Mouse (Mus musculus): ENCODE data around the gene Fscn3. TPM values are rescaled to one million over a fixed set of nuclear protein-coding genes. Genes with fewer than 3 reads are reported as not detected.

Gene Fscn3
- polyA plus RNA-seq, 1 experiment from 2014 or later, result not detected

- Histone ChIP-seq H3K4me3 (no peak overlapping the region), H3K9me3 (no peaks in the 10 kb centered on the region), H3K36me3 (peaks cover 6% of the 10 kb centered on the region), H3K27me3 (ENCODE audit: insufficient read depth, poor library complexity, severe bottlenecking) (no peaks in the 10 kb centered on the region), H3K27ac (no peak overlapping the region), H3K4me1 (no peaks in the 10 kb centered on the region)
- 62% methylated on average over 6 of the region's 6 CpGs for WGBS
- no peak for DNase-seq (ENCODE audit: low spot score)
Measured at GRCm38 (mm10) chr6:28431538-28431855, 3.9 kb downstream of the Fscn3 start.

GRCm38 (mm10) chr6:28447937-28448336 is 20.3 kb downstream of the Fscn3 start:
- Histone ChIP-seq H3K27me3 (ENCODE audit: insufficient read depth, poor library complexity, severe bottlenecking) (peaks cover 40% of the 10 kb centered on the region), H3K4me3 (no peak overlapping the region), H3K9me3 (no peaks in the 10 kb centered on the region), H3K36me3 (no peaks in the 10 kb centered on the region), H3K4me1 (no peaks in the 10 kb centered on the region), H3K27ac (no peak overlapping the region)
- no peak for DNase-seq (ENCODE audit: low spot score)
- 78% methylated on average over 7 of the region's 7 CpGs for WGBS

DNA sequence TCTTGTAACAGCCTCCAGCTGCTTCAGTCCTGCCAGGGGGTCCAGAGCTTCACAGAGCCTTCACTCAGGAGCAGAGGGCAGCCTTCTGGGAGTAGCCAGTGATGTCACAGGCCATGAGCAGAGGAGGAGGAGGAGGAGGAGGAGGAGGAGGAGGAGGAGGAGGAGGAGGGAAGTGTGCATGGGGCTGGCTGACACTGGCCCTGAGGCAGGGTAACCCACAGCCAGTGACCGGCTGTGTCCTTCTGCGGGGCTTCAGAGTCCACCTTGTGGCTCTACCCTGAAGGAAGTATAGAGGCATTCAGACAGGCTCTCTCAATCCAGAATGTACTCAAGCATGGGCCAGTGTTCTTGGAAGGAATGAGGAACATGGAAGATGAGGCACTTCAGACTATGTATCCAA is 21.7 kb downstream of the Fscn3 start, which contains the start of gene Pax4:
Gene Pax4 (minus strand): TSS at position 101 of the 400 bp plus-strand sequence.
- Histone ChIP-seq H3K4me1 (no peaks in the 10 kb centered on the region), H3K27ac (no peak within 1 kb of the TSS), H3K9me3 (no peaks in the 10 kb centered on the region), H3K27me3 (ENCODE audit: insufficient read depth, poor library complexity, severe bottlenecking) (peaks cover 44% of the 10 kb centered on the region), H3K36me3 (no peaks in the 10 kb centered on the region), H3K4me3 (no peak within 1 kb of the TSS)
- WGBS, result 83% methylated on average over 2 of the region's 2 CpGs
- no peak for DNase-seq (ENCODE audit: low spot score)

DNA sequence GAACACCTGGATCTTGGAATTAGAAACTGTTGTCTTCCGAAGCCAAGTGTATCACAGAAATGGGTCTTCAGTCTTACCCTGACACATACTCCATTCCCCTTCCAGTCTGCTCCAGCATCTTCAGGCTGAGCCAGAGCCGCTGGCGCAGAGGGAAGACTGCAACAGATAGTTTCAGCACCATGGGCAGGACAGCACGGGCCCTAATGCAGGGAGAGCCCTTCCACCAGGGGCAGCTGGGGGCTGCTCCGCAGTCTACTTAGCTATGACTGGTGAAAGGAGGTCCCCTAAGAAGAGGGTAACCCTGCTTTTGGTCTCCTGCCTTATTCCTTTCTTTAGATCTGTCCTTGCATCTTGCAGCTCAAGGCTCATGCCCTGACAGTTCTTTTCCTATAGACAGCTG is 22.9 kb downstream of the Fscn3 start:
- Histone ChIP-seq H3K4me1 (no peaks in the 10 kb centered on the region), H3K4me3 (no peak overlapping the region), H3K27ac (no peak overlapping the region), H3K9me3 (no peaks in the 10 kb centered on the region), H3K27me3 (ENCODE audit: insufficient read depth, poor library complexity, severe bottlenecking) (peaks cover 44% of the 10 kb centered on the region), H3K36me3 (no peaks in the 10 kb centered on the region)
- WGBS, result 9% methylated on average over 5 of the region's 5 CpGs
- DNase-seq (ENCODE audit: low spot score), result no peak

DNA sequence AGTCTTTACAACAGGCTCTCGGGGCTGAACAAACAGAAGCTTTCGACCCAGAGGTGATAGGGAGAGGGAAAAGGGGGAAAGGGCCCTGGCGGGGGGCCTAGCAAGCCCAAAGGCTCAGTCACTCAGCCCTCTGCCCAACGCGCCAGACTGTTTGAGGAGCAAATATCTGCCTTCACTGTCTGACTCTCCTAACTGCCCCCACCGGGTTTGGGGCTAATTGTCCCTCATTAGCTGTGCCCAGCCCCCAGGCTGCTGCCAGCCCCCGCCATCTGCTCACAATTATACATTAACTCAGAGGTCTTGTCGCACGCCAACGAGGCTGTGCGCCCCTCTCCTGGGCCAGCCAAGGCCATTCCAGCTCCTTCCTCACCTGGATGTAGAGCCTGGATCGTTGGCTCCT is 23.4 kb downstream of the Fscn3 start:
- no peak for DNase-seq (ENCODE audit: low spot score)
- H3K27ac ChIP-seq, result no peak overlapping the region
- no peaks in the 10 kb centered on the region for H3K36me3 ChIP-seq
- H3K9me3 ChIP-seq, result no peaks in the 10 kb centered on the region
- H3K4me1 ChIP-seq, result no peaks in the 10 kb centered on the region
- H3K4me3 ChIP-seq, result no peak overlapping the region
- 1% methylated on average over 12 of the region's 12 CpGs for WGBS
- H3K27me3 ChIP-seq (ENCODE audit: insufficient read depth, poor library complexity, severe bottlenecking), result peaks cover 44% of the 10 kb centered on the region

DNA sequence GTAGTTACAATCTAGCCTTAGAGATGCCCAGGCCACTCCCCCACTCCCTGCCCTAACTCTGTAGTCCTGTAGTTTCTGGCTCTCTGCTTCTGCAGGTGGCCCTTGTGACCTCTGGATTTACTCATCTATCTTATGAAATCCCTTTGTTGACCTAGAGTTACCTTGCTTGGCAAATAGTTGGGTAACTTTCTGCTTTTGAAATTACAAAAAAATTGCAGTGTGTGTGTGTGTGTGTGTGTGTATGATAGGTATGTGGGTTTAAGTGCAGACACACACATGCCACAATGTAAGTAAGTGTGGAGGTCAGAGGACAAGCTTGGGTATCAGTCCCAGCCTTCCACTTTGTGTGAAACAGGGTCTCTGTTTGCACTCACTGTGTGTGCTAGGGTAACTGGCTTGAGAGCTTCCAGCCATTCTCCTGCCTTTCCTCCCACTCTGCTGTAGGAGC is 31.7 kb downstream of the Fscn3 start:
- Histone ChIP-seq H3K27me3 (ENCODE audit: insufficient read depth, poor library complexity, severe bottlenecking) (no peaks in the 10 kb centered on the region), H3K36me3 (no peaks in the 10 kb centered on the region), H3K9me3 (no peaks in the 10 kb centered on the region), H3K4me3 (no peak overlapping the region), H3K4me1 (no peaks in the 10 kb centered on the region), H3K27ac (no peak overlapping the region)
- no peak for DNase-seq (ENCODE audit: low spot score)

DNA sequence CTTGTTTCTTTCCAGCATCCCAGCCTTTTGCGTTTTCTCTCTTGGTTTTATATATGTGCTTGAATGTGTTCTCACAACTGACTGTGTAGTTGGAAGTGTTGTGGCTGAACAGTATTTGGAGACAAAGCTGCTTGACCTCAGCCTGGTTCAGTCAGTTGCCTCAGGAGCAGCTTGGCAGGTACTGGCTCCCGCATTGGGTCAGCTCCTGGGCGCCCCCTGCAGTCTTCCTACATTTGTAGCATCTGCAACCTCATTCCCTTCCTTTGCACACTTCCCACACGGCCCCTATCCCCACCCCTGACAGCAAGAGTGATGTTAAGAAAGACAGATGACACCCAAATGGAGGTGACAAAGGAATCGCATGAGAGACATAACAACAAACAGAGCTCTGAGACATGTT is 32.9 kb downstream of the Fscn3 start:
- H3K4me3 ChIP-seq, result no peak overlapping the region
- DNase-seq (ENCODE audit: low spot score), result peak; percentile 83
- 4% methylated on average over 5 of the region's 5 CpGs for WGBS

GRCm38 (mm10) chr6:28464630-28465029 is 37.0 kb downstream of the Fscn3 start:
- DNase-seq (ENCODE audit: low spot score), result no peak
- Histone ChIP-seq H3K4me3 (no peak overlapping the region), H3K9me3 (no peaks in the 10 kb centered on the region), H3K27me3 (ENCODE audit: insufficient read depth, poor library complexity, severe bottlenecking) (no peaks in the 10 kb centered on the region), H3K4me1 (no peaks in the 10 kb centered on the region), H3K27ac (no peak overlapping the region), H3K36me3 (no peaks in the 10 kb centered on the region)
- WGBS, result 50% methylated on average over 6 of the region's 6 CpGs

More for the DNA sequence above, 32.9 kb downstream of the Fscn3 start:
- Histone ChIP-seq H3K27me3 (ENCODE audit: insufficient read depth, poor library complexity, severe bottlenecking) (no peaks in the 10 kb centered on the region), H3K27ac (no peak overlapping the region), H3K9me3 (no peaks in the 10 kb centered on the region), H3K4me1 (no peaks in the 10 kb centered on the region), H3K36me3 (no peaks in the 10 kb centered on the region)

DNA sequence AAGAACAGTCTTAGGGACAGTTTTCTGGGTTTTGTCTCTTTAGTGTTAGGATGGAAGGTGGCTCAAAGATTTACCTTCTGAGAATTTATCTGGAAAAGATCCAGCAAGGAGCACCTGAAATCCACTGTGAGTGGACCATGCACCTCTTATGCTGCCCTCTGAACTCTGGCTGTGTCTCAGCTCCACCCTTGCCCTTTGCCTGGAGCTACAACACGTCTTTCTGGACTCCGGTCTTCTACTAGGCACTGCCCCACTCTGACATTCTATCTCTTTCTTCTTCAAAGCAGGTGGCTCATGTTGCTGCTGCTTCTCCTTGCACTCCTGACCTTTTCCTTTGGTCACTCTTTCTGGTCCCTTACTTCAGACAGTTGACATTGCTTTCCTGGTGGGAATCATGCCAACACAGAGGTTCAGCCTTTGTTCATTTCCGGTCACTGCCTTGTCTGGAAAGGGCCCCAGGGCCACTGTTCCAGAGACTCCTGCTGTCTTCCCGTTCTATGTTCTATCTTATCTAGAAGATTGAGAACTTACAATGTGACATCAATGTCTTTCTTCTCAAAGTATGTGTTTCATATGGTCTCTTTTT is 42.5 kb downstream of the Fscn3 start:
- 68% methylated on average over 4 of the region's 4 CpGs for WGBS

DNA sequence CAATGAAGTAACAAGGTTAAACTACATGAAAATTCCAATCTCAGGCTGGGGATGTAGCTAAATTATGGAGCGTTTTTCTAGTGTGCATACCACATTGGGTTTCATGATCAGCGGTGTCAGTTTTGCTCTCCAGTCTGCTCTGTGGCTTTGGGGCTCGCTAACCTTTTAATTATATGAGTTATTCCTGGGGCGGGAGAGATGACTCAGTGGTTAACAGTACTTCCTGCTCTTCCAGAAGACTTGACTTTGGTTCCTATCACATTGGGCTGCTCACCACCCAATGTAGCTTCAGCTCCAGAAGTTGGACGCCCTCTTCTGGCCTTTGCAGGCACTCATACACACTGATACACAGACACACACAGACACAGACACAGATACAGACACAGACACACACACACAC is 43.0 kb downstream of the Fscn3 start:
- 74% methylated on average over 5 of the region's 5 CpGs for WGBS
- Histone ChIP-seq H3K9me3 (no peaks in the 10 kb centered on the region), H3K4me1 (no peaks in the 10 kb centered on the region), H3K27me3 (ENCODE audit: insufficient read depth, poor library complexity, severe bottlenecking) (no peaks in the 10 kb centered on the region), H3K4me3 (no peak overlapping the region), H3K27ac (no peak overlapping the region), H3K36me3 (no peaks in the 10 kb centered on the region)
- DNase-seq (ENCODE audit: low spot score), result no peak

More for the DNA sequence above, 42.5 kb downstream of the Fscn3 start:
- DNase-seq (ENCODE audit: low spot score), result no peak
- Histone ChIP-seq H3K36me3 (no peaks in the 10 kb centered on the region), H3K4me3 (no peak overlapping the region), H3K27ac (no peak overlapping the region), H3K4me1 (no peaks in the 10 kb centered on the region), H3K9me3 (no peaks in the 10 kb centered on the region), H3K27me3 (ENCODE audit: insufficient read depth, poor library complexity, severe bottlenecking) (no peaks in the 10 kb centered on the region)

GRCm38 (mm10) chr6:28471284-28472035 is 43.9 kb downstream of the Fscn3 start:
- H3K4me1 ChIP-seq, result no peaks in the 10 kb centered on the region
- H3K36me3 ChIP-seq, result no peaks in the 10 kb centered on the region
- H3K27me3 ChIP-seq (ENCODE audit: insufficient read depth, poor library complexity, severe bottlenecking), result no peaks in the 10 kb centered on the region
- WGBS, result 82% methylated on average over 9 of the region's 9 CpGs
- H3K27ac ChIP-seq, result no peak overlapping the region
- H3K4me3 ChIP-seq, result no peak overlapping the region
- H3K9me3 ChIP-seq, result no peaks in the 10 kb centered on the region
- DNase-seq (ENCODE audit: low spot score), result no peak

DNA sequence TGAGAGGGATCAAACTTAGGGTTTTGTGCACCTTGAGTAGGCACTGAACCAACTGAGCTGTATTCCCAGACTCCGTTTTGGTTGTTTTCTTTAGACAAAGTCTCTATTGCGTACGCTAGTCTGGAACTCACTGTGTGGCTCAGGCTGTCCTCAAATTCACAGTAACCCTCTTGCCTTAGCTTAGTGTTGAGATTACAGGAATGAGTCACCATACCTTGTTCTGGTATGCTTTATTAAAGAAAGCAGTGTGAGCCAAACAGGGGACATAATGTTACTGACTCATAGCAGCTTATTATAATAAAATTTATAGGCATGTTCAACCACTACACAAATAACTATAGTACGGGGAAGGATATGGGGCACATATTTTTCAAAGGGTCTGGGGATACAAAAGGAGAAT is 46.6 kb downstream of the Fscn3 start:
- Histone ChIP-seq H3K27ac (no peak overlapping the region), H3K27me3 (ENCODE audit: insufficient read depth, poor library complexity, severe bottlenecking) (no peaks in the 10 kb centered on the region), H3K9me3 (no peaks in the 10 kb centered on the region), H3K4me1 (0 out of 2 replicates have a peak, but pooled peaks cover 6% of the 10 kb centered on the region), H3K4me3 (no peak overlapping the region), H3K36me3 (no peaks in the 10 kb centered on the region)
- 85% methylated on average over 4 of the region's 4 CpGs for WGBS
- DNase-seq (ENCODE audit: low spot score), result no peak

- Histone ChIP-seq H3K4me3 (no peak within 1 kb of the TSS), H3K9me3 (no peaks in the 10 kb centered on the region), H3K27ac (no peak within 1 kb of the TSS), H3K4me1 (0 out of 2 replicates have a peak, but pooled peaks cover 6% of the 10 kb centered on the region), H3K36me3 (no peaks in the 10 kb centered on the region), H3K27me3 (ENCODE audit: insufficient read depth, poor library complexity, severe bottlenecking) (no peaks in the 10 kb centered on the region)
- no peak for DNase-seq (ENCODE audit: low spot score)
- whole genome bisulfite sequencing, result 80% methylated on average over 5 of the region's 5 CpGs
Measured at GRCm38 (mm10) chr6:28474839-28475238, 47.2 kb downstream of the Fscn3 start, which contains the start of gene Snd1. TSS of gene Snd1 (plus strand) at chr6:28475139.
